Mouse (Mus musculus): Measurements from ENCODE around the gene Mdk. TPM values are rescaled to one million over a fixed set of nuclear protein-coding genes. Genes with fewer than 3 reads are reported as not detected.

The Mdk gene
- total and polyA plus RNA-seq, 2 experiments from 2014 or later = 18.5 to 100 TPM

- DNase-seq (ENCODE audit: low spot score) (no peak), ATAC-seq (ENCODE audit: insufficient read depth, low read depth) (no peak)
- Histone ChIP-seq H3K9ac (replicated peaks; ENCODE audit: low read depth, low read length) (no peak within 1 kb of the TSS), H3K4me3 (ENCODE audit: low read depth, low read length) (peak within 1 kb of the TSS; percentile 10), H3K9me3 (replicated peaks; ENCODE audit: control insufficient read depth, low read length) (no peaks in the 10 kb centered on the region), H3K4me1 (ENCODE audit: control insufficient read depth, insufficient read depth) (peaks cover 17% of the 10 kb centered on the region), H3K36me3 (replicated peaks; ENCODE audit: control insufficient read depth, insufficient read depth, low read length) (no peaks in the 10 kb centered on the region), H3K27ac (ENCODE audit: low read depth) (no peak within 1 kb of the TSS), H3K4me2 (ENCODE audit: low read depth, low read length) (peak within 1 kb of the TSS; percentile 32), H3K27me3 (ENCODE audit: control insufficient read depth, insufficient read depth, low read length) (peaks cover 33% of the 10 kb centered on the region)
- 85% methylated on average over 3 of the region's 3 CpGs for WGBS
- no peak for TF ChIP-seq CTCF (IDR thresholded peaks at IDR 0.05; ENCODE audit: low read depth)
- TF ChIP-seq EP300 (IDR thresholded peaks at IDR 0.05; ENCODE audit: low read depth) = no peak
Measured at GRCm38 (mm10) chr2:91926949-91927348, 5.1 kb downstream of the Mdk start, which contains the start of gene Chrm4. TSS of gene Chrm4 (plus strand) at chr2:91927249.

GRCm38 (mm10) chr2:91925442-91925841 lies 6.7 kb downstream of the Mdk start:
- H3K27ac ChIP-seq (ENCODE audit: low read depth) = no peak overlapping the region
- WGBS = 78% methylated on average over 15 of the region's 15 CpGs
- no peaks in the 10 kb centered on the region for H3K9me3 ChIP-seq (replicated peaks; ENCODE audit: control insufficient read depth, low read length)
- no peaks in the 10 kb centered on the region for H3K36me3 ChIP-seq (replicated peaks; ENCODE audit: control insufficient read depth, insufficient read depth, low read length)
- H3K4me3 ChIP-seq (ENCODE audit: low read depth, low read length) = no peak overlapping the region
- H3K4me1 ChIP-seq (ENCODE audit: control insufficient read depth, insufficient read depth) = peaks cover 11% of the 10 kb centered on the region
- ATAC-seq (ENCODE audit: insufficient read depth, low read depth) (no peak), DNase-seq (ENCODE audit: low spot score) (no peak)
- no peak for TF ChIP-seq EP300 (IDR thresholded peaks at IDR 0.05; ENCODE audit: low read depth)
- peaks cover 41% of the 10 kb centered on the region for H3K27me3 ChIP-seq (ENCODE audit: control insufficient read depth, insufficient read depth, low read length)
- H3K9ac ChIP-seq (replicated peaks; ENCODE audit: low read depth, low read length) = no peak overlapping the region
- H3K4me2 ChIP-seq (ENCODE audit: low read depth, low read length) = no peak overlapping the region

- H3K4me1 ChIP-seq (ENCODE audit: control insufficient read depth, insufficient read depth) = peaks cover 8% of the 10 kb centered on the region
- WGBS = 78% methylated on average over 1 of the region's 1 CpGs
- H3K27me3 ChIP-seq (ENCODE audit: control insufficient read depth, insufficient read depth, low read length) = peaks cover 41% of the 10 kb centered on the region
- H3K9me3 ChIP-seq (replicated peaks; ENCODE audit: control insufficient read depth, low read length) = no peaks in the 10 kb centered on the region
- H3K36me3 ChIP-seq (replicated peaks; ENCODE audit: control insufficient read depth, insufficient read depth, low read length) = 0 out of 2 replicates have a peak, but pooled peaks cover 1% of the 10 kb centered on the region
- DNase-seq (ENCODE audit: low spot score) (no peak), ATAC-seq (ENCODE audit: insufficient read depth, low read depth) (no peak)
- no peak overlapping the region for H3K4me3 ChIP-seq (ENCODE audit: low read depth, low read length)
- H3K4me2 ChIP-seq (ENCODE audit: low read depth, low read length) = no peak overlapping the region
- H3K27ac ChIP-seq (ENCODE audit: low read depth) = no peak overlapping the region
- H3K9ac ChIP-seq (replicated peaks; ENCODE audit: low read depth, low read length) = no peak overlapping the region
- TF ChIP-seq EP300 (IDR thresholded peaks at IDR 0.05; ENCODE audit: low read depth) (no peak), CTCF (IDR thresholded peaks at IDR 0.05; ENCODE audit: low read depth) (no peak)
Measured at GRCm38 (mm10) chr2:91924726-91925125, 7.4 kb downstream of the Mdk start.

- Histone ChIP-seq H3K9me3 (replicated peaks; ENCODE audit: control insufficient read depth, low read length) (no peaks in the 10 kb centered on the region), H3K4me1 (ENCODE audit: control insufficient read depth, insufficient read depth) (peaks cover 8% of the 10 kb centered on the region), H3K36me3 (replicated peaks; ENCODE audit: control insufficient read depth, insufficient read depth, low read length) (0 out of 2 replicates have a peak, but pooled peaks cover 5% of the 10 kb centered on the region), H3K4me2 (ENCODE audit: low read depth, low read length) (peak overlapping the region; percentile 60), H3K9ac (replicated peaks; ENCODE audit: low read depth, low read length) (no peak overlapping the region), H3K4me3 (ENCODE audit: low read depth, low read length) (peak overlapping the region; percentile 53), H3K27me3 (ENCODE audit: control insufficient read depth, insufficient read depth, low read length) (peaks cover 41% of the 10 kb centered on the region), H3K27ac (ENCODE audit: low read depth) (no peak overlapping the region)
- 5% methylated on average over 54 of the region's 54 CpGs for WGBS
- ATAC-seq (ENCODE audit: insufficient read depth, low read depth) (peak; percentile 58), DNase-seq (ENCODE audit: low spot score) (peak; percentile 69)
- TF ChIP-seq CTCF (IDR thresholded peaks at IDR 0.05; ENCODE audit: low read depth) (peak; percentile 75), EP300 (IDR thresholded peaks at IDR 0.05; ENCODE audit: low read depth) (no peak)
Measured at GRCm38 (mm10) chr2:91923415-91924337, 8.4 kb downstream of the Mdk start.

- Histone ChIP-seq H3K27ac (ENCODE audit: low read depth) (no peak overlapping the region), H3K9me3 (replicated peaks; ENCODE audit: control insufficient read depth, low read length) (no peaks in the 10 kb centered on the region), H3K27me3 (ENCODE audit: control insufficient read depth, insufficient read depth, low read length) (peaks cover 41% of the 10 kb centered on the region), H3K4me3 (ENCODE audit: low read depth, low read length) (peak overlapping the region; percentile 53), H3K4me1 (ENCODE audit: control insufficient read depth, insufficient read depth) (peaks cover 8% of the 10 kb centered on the region), H3K9ac (replicated peaks; ENCODE audit: low read depth, low read length) (no peak overlapping the region), H3K4me2 (ENCODE audit: low read depth, low read length) (peak overlapping the region; percentile 74), H3K36me3 (replicated peaks; ENCODE audit: control insufficient read depth, insufficient read depth, low read length) (peaks cover 13% of the 10 kb centered on the region)
- ATAC-seq (ENCODE audit: insufficient read depth, low read depth) (no peak), DNase-seq (ENCODE audit: low spot score) (no peak)
- 2% methylated on average over 33 of the region's 37 CpGs for WGBS
- TF ChIP-seq EP300 (IDR thresholded peaks at IDR 0.05; ENCODE audit: low read depth) = no peak
- no peak for TF ChIP-seq CTCF (IDR thresholded peaks at IDR 0.05; ENCODE audit: low read depth)
Measured at GRCm38 (mm10) chr2:91922586-91923414, 9.3 kb downstream of the Mdk start.
